Mouse (Mus musculus) urinary bladder, postnatal 10 days (tissue): ENCODE results near the gene Utrn.

Source experiments
- DNase-seq: peaks from one replicate; pipeline ENCODE4 v3.0.0; 2022; ENCODE audit warnings: low spot score

Gene Utrn

GRCm38 (mm10) chr10:12796510-12796840 lies 72.7 kb downstream of the Utrn start:
- DNase-seq, result no peak

DNA sequence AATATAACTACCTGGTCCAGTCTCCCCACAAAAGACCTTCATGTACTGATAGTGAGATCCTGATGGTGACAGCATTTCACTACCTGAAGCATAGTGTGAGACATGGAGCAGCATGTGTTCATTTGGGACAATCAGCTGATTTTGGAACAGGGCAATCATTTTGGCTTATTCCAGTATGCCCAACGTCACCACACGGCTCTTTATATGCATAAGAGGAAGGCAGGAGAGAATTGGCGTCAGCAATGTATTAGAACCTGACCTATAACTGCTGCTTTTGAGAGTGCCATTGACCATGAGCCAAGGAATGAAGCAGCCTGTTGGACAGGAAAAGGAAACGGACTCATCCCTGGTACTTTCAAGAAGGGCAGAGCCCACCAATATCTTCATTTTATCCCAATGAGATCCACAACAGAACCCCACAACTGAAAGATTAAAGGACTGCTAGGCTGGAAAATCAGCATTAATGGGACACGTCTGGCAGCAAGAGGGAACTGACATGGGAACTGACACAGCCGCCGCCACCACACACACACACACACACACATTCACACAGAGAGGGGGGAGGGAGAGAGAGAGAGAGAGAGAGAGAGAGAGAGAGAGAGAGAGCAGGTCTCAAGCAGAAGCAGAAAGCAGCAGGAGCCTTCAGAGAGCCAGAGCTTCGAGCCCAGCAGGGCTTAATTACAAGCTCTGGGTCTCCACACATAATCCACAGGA lies 73.2 kb downstream of the Utrn start:
- DNase-seq, result no peak

DNA sequence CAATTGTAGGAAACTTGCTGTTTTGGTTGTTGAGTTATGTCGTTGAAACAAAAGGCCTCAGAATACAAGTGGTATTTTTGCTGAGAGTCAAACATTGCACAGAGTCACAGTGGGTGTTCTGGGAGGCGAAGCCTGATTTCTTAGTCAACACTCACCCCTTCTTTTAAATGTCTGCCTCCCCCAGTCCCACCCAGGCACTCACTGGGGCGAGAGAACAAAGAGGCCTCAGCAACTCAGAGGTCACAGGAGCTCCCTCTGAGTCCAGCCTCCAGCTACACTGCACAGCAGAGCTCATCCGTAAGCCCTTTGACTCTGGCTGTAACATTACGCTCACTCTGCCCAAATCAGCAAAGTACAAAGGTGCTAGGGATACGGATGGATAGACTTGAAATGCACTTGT lies 77.1 kb downstream of the Utrn start:
- no peak for DNase-seq

DNA sequence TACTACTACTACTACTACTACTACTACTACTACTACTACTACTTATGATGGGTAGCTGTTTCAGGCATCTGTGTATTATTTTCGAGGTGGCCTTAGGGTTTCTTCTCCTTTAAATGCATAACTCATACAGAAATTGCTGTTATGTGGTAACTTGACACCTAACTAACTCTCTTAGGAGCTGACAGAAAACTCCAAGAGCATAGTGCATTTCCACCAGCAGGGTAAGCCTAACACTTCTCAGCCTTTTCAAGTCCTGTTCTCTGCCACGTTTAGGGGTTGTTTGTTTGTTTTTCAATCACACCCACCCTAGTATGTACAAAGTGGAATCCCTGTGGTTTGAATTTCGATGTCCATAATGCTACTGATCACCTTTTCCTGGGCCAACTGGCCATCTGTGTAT lies 78.3 kb downstream of the Utrn start:
- DNase-seq, result no peak

DNA sequence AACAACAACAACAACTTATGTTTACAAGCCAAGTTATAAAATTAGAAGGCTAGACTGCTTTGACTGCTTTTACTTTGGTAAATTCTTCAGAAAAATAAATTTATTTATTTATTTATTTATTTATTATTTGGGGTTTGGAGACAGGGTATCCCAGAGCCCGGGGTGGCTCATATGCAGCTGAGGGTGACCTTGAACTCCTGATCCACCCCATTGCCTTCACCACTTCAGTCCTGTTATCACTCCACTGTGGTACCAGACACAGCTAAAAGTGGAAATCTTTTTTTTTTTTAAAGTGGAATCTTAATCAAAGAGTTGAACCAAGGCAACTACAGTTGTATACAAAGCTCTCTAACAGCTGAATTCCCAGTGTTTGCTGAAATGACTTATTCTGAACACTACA lies 80.6 kb downstream of the Utrn start:
- no peak for DNase-seq

DNA sequence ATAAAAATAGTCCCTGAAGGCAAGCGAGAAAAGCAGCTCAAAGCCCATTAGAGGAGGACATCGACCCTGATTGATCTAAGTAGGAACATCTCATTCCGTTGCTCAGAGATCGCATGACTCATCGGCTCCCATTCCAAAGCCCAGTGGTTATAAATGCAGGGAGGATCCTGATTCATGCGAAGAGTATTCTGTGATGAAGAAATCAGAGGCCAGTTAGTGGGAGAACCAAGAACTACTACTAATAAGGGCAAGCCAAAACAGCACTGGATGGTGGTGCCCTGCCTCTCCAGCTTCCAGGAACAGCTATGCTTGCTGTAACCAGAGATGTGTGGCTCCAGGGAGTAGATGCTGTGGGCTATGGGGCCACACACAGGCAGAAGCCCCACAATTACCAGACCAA lies 81.2 kb downstream of the Utrn start:
- DNase-seq, result no peak

DNA sequence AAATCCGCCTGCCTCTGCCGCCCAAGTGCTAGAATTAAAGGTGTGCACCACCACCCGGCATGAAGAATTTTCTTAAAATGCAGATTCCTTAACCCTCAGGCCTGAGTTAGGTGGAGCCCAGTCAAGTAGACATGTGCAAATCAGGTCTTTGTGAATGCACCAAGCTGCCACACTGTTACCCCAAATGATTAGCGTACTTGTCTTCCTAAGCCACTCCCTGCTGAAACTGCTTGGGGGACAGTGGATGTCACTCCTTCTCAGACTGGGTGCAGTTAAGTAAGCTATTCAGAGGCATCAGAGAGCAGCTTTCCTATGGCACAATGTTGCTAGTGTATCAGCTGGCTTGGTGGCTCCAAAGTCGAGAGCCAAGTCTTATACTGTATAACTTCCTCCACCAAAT lies 83.9 kb downstream of the Utrn start:
- DNase-seq, result no peak

GRCm38 (mm10) chr10:12781381-12781907 lies 87.7 kb downstream of the Utrn start:
- no peak for DNase-seq

GRCm38 (mm10) chr10:12773178-12773577 lies 96.0 kb downstream of the Utrn start:
- no peak for DNase-seq

- no peak for DNase-seq
Observed at GRCm38 (mm10) chr10:12771511-12771910, 97.7 kb downstream of the Utrn start.

DNA sequence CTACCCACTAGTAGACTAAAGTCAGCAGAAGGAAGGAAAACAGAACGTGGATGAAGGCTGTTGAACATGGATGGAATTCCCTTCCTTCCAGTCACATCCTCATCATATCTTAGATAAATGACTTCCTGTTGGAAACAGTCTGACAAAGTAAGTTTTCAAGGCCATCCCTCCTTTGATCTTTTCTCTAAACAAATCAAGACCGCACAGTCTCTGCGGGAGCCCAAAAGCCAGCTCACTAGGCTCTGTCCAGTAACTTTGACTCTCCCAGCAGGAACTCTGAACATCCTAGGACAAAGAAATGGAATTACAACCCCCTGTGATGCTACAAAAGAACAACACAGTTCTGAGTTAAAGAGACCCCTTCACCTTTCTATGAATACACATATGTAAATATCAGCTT lies 106.5 kb downstream of the Utrn start:
- no peak for DNase-seq

GRCm38 (mm10) chr10:12758702-12758988 lies 110.5 kb downstream of the Utrn start:
- DNase-seq, result no peak

DNA sequence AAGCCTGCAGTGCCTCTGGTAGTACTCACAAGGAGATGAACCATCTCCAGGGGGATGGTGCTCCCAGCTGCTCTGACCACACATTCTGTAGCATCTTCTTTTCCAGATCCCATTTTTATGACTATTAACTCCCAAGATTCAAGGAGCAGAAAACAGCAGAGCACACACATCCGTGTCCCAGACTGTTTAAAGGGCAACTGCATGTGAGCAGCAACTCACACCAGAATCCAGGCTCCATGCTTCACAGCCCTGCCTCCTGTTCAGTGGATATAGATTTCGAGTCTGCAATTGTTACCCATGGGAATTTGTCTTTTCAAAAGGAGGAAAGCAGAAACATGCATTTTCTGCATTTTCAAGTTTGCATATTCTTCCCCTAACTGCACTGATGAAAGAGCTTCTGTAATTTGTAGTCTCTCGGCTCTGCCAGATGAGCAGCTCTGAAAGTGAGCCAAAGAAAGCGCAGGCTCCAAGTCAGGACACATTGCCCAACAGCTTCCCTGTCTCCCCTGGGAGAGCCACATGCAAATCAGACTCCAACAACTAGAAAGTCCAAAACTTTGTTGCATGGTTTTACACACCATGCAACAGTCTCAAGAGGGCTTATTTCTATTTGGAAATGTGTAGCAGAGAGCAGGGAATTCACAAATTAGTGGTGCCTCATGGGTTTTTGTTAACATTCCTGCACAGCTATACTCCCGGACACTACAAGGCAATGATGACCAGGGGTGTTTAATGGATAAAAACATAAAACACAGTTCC lies 111.0 kb downstream of the Utrn start:
- no peak for DNase-seq

GRCm38 (mm10) chr10:12756692-12757091 lies 112.5 kb downstream of the Utrn start:
- DNase-seq, result no peak

- no peak for DNase-seq
Observed at GRCm38 (mm10) chr10:12754911-12755310, 114.3 kb downstream of the Utrn start.

DNA sequence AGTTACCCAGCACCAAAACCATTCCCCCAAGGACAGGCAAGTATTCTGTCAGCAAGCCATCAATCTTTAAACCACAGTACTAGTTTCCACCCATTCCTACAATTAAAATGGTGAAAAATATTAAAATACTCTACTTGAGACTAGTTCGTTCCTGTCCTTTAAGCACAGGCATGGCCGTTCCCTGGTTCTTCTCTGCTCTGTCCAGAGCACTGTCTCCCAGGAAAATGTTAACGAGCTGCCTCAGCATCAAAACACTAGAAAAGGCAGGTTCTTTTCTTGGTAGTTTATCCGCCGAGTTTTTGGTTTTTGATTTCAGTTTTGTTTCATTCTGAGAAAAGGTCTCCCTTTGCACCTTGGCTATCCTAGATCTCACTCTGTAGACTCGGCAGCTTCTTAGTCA lies 115.0 kb downstream of the Utrn start:
- no peak for DNase-seq

GRCm38 (mm10) chr10:12743717-12744116 lies 125.4 kb downstream of the Utrn start:
- no peak for DNase-seq

DNA sequence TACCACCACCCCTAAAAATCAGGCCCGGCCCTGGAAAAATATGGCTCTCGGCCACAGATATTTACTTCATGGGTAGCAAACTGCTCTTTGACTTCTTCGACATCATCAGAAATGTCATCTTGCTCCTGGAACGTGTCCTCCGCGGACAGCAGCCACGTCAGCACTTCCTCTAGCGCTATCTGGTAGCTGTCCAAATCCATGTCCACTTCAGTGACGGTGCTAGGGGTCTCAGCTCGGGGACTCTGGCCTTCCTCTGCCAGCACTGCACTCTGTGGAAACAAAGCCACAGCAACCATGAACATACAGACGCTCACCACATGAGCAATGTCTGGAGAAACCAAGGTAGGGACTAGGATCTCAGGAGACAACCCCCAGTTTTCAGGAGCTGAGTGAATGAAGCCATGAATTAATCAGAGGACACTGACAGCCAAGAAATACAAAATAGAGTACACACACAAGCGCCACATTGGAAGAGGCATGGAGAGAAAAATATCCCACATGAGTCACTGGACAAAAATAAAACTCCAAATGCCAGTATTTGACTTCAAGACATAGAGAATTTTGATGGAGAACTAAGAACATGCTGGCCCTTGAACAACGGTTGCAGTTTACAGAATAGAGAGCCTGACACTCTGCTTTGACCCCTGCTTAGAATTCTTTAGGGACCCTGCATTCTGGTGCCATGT lies 129.7 kb downstream of the Utrn start:
- DNase-seq, result no peak

- no peak for DNase-seq
Observed at GRCm38 (mm10) chr10:12737926-12738325, 131.2 kb downstream of the Utrn start.

DNA sequence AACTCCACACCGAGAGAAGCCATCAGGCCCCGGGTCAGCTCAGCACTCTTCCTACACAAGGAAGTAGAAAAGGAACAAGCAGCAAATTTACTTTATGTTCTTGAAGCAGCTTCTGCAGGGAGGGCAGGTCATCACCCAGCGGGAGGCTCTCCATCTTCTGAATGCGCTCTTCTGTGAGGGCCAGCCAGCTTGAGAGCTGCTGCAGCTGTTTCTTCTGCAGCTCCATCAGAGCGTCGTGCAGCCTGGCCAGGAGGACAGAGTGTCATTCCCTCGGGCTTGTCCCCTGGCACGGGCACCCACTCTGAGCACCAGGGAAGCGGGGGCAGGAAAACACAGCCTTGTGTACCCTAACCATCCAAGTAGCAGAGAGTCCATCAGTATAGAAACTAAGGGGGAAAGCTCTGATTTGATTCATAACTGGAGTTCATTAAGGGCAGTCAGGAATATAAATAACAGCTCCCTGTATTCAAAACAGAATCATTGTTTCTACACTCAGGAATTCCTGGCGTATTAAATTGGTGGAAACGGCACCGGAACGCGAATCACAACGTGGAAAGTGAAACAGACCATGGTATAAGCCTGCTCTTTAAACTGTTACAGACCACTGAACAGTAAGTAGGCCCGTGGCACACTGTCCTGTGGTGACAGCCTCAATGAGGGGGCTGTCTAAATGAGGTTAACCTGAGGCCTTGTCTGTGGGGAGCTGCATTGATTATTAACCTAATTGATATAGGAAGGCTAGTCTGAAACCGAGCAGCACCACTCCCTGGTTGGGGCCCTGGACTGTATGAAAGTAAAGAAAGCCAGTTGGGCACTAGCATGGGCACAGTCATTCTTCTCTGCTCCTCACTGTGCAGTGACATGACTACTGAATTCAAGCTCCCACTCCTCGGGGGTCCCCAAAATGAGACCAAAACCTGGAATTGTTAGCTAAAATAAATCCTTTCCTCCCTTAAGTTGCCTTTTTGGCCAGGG lies 132.0 kb downstream of the Utrn start:
- no peak for DNase-seq

DNA sequence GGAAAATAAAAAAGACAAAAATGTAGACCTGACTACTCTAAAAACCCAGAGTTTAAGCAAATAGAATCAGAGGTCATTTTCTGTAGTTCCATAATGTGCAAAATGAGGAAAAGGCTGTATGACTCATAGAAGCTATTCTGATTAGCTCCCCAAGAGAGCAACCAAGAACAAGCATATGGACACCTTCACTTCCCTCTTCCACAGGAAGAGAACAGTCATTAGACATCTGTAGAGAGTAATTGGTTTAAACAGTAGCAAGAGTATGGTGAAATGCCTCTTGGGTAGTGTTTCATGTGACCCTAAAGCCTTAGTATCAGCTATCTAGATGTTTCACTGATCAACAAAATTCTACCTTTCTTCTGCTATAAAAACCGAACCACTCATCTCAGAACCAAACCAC lies 133.5 kb downstream of the Utrn start:
- DNase-seq, result no peak

DNA sequence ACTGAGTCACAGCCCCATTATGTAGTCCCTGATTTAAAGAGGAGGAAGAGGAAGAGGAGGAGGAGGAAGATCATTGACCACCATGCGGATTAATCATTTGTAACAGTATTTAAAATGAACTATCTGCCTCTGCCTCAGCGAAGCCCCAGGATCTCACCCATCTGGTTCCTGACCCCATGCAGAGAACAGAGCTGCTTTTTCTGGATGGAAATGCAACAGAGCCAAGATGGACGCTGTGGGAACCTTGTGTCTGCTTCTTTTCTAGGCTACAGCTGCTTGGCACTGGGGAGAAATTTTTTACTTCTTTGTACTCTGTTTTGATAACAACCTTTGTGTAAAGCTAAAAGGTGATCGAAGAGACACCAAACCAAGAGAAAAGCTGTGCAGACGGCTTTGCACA lies 137.7 kb downstream of the Utrn start:
- no peak for DNase-seq
